Mouse (Mus musculus) ES-Bruce4 (cell line): ENCODE data around the gene Arid2.

ENCODE experiments used
- CTCF ChIP-seq: IDR thresholded peaks from one replicate; pipeline ENCODE4 v1.8.1; 2011; ENCODE audit warnings: low read depth, low read length
- EP300 ChIP-seq: IDR thresholded peaks from 2 replicates; pipeline ENCODE4 v1.6.1; 2011; ENCODE audit warnings: low read depth, low read length; ENCODE audit not compliant: insufficient read depth
- POLR2A ChIP-seq: IDR thresholded peaks from one replicate; pipeline ENCODE4 v1.8.1; 2011; ENCODE audit warnings: low read length; ENCODE audit not compliant: insufficient read depth

- TF ChIP-seq CTCF (no peak), POLR2A (no peak), EP300 (no peak)
Measured at GRCm38 (mm10) chr15:96293444-96293843, 6.1 kb downstream of the Arid2 start.
